Mouse (Mus musculus) erythroblast, adult 5-6 weeks (primary cell): Measurements from ENCODE around the gene Krt78. TPM values are rescaled to one million over a fixed set of nuclear protein-coding genes. Genes with fewer than 3 reads are reported as not detected.

Source experiments
- ATAC-seq: replicated peaks from 2 replicates; pipeline ENCODE4 v1.8.0; 2016; ENCODE audit warnings: moderate number of reproducible peaks, mild to moderate bottlenecking, moderate TSS enrichment, inconsistent platforms; ENCODE audit not compliant: poor library complexity, low FRiP score, severe bottlenecking
- total RNA-seq, 2 experiments: library from RNA; stranded (forward) in 1 of 2; stranded (reverse) in 1 of 2; fragments of 150-400 nt in 1 of 2; fragments of 200-764, 138-1000 nt in 1 of 2; gene quantifications; 2 replicates each; pipeline versions ENCODE4 v1.2.3 to v1.2.4; 2015 to 2017; ENCODE audit warnings: low replicate concordance in 2 of 2

The Krt78 gene
- total RNA-seq, 2 experiments from 2014 or later = not detected

DNA sequence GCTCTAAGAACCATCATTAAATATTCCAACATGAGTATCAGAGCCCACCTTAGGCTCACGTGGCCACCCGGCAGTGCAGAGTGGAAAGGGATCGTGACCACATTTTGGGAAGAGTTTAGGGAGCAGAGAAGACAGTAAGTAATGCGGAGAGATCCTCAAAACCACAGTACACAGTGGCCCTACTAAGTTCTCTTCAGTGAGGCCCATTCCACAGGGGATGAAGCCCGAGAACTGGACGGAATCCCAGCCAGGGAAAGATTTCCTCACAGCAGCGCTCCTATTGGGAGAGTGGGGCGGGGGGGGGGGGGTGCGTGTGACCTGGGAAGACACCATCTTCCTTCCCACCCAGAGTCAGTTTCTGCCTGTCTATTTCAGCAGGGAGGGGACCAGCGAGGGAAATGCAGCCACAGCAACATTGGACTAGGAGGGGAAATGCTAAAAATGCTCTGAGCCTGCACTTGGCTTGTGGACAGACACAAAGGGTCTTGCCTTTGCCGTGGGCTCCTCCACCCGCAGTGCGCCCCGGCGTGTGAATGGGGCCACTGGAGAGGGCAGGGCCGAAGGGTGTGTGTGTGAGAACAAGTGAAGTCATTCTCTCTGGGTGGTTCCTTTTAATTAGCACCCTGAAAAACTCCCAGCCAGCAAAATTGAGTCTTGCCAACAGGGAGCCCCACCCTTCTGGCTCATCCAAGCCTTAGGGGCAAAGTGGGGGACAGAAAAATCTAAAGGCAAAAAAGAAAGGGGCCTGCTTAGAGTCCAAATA lies 20.2 kb upstream of the Krt78 start:
- no peak for ATAC-seq

DNA sequence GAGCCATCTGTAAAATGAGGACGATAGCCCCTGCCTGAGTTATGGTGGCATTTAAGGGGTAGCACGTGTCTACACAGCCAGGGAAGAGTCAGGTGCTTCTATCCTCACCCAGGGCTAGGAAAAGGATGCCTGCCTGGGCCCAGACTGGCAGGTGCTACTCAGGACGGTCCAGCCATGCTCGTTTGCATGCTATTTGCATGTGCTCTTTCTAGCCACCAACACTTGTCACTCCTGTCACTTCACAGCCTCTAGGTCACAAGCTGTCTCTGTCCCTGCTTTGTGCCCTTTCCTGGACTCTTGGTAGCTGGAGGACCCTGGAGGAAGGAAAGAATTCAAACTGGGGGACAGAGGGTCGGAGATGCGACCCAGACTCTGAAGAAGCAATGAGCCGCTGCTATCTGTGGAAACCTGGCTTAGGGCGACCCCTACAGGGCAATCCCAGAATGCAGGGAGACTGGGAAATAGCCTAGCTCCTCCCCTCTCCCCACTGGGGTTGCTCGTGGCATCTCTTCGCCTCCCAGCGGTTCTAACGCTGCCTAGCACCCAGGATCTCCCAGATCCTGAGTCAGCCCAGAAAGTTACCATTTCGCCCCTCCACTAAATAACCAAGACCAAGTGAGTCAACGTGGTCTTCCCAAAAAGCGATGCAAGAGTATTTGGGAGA lies 19.5 kb upstream of the Krt78 start:
- ATAC-seq = peak; percentile 63

- ATAC-seq = no peak
Observed at GRCm38 (mm10) chr15:101970536-101970935, 16.4 kb upstream of the Krt78 start.

DNA sequence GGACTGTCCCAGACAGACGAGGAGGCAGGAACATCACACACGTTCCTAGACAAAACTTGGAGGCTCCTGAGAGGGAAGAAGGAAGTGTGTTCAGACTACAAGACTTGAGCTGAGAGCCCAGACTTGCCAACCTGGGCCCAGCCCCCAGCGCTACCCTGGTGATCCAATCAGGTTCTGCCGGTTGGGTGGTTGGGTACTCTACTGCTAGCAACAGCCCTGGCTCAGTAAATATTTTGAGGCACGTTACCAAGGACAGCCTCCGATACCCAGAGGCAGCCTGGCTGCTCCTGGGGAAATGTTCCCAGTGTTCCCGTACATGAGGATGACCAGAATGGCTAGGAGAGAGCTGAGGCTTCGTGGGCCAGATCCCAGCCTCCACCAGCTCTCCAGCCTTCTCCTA lies 12.7 kb upstream of the Krt78 start:
- ATAC-seq = no peak

DNA sequence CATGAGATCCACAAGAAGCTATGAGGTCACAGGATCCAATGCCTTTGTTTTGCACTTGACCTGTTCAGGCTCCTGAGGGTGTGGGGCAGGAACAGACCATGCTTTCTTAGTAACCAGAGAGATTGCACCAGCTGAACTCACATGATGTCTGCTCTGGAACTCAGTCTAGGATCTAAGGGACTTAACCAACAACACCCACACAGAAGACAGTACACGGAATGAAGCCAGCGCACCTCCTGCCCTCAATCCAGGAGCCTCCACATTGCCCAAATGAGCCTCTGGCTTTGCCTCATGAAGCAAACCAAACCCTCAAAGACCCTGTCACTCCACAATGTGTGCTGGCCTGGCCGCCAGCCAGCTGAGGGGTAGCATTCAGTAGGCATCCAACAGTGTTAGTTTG lies 4.8 kb upstream of the Krt78 start:
- no peak for ATAC-seq

- ATAC-seq = no peak
Observed at GRCm38 (mm10) chr15:101952733-101953474, 1.2 kb downstream of the Krt78 start.

DNA sequence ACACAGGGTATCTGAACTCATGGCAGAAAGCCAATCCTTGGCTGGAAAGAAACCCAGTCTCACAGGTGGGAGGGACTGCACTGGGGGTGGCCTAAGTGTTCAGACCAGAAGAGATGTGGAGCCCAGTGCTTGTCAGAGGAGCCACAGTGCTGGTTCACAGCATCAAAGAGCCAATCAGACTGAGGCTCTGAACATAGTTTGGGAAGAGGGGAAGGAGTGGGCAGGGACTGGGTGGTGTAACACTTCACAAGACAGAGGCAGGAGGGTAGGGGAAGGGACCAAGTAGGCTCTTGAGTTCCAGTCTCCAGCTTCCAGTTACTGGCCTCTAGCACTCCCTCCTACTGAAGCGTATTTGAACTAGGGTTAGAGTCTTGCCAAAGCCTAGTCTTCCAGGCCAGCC lies 8.7 kb downstream of the Krt78 start:
- no peak for ATAC-seq

DNA sequence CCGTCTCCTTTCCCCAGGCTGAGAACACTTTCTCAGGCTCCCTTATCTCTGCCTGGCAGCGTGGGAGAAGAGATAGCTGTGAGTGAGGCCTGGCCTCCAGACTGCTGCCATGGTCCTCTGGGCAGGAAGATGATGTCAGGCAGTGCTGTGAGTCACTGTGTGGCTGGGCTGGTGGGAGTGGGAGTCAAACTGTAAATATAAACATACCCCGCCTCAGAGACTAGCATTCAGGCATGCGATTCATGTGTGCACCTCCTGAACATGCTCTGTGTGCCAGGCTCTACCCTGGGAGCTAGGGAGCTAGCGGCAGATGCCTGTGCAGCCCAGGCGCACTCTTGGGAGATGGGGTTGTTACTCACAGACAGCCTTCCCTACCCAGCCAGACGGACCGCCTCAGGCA lies 12.1 kb downstream of the Krt78 start:
- ATAC-seq = no peak

DNA sequence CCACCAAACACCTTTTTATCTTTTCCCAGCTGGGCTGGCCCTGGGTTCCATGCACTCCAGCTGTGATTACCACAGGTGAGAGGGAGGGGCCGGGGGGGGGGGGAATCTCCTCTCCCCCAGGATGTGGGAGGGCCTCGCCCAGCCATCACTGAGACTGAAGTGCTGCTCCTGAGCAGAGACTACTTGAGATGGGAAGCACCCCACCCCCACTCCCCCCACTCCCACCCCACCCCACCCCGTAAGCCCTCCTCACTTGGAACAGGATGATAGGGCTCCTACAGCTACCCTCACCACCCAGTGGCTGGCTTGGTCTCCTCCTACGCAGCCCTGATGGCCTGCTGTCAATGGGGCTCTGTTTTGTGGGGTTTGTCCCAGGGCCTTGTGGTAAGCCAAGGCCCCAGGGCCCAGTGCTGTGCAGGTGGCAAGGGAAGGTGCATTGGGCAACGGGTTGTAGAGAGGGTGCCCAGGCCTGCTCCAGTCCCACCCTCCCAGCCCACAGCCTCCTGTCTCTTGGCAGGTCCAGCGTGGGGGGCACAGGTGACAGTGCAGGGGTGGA lies 13.7 kb downstream of the Krt78 start, which contains the start of gene Krt79:
Gene Krt79, minus strand, starts transcription at position 51 of the 556 bp plus-strand sequence.
- ATAC-seq = no peak

- no peak for ATAC-seq
Observed at GRCm38 (mm10) chr15:101938600-101939308, 15.3 kb downstream of the Krt78 start.

- no peak for ATAC-seq
Observed at GRCm38 (mm10) chr15:101933024-101933423, 21.1 kb downstream of the Krt78 start.

- no peak for ATAC-seq
Observed at GRCm38 (mm10) chr15:101929666-101930065, 24.4 kb downstream of the Krt78 start.

DNA sequence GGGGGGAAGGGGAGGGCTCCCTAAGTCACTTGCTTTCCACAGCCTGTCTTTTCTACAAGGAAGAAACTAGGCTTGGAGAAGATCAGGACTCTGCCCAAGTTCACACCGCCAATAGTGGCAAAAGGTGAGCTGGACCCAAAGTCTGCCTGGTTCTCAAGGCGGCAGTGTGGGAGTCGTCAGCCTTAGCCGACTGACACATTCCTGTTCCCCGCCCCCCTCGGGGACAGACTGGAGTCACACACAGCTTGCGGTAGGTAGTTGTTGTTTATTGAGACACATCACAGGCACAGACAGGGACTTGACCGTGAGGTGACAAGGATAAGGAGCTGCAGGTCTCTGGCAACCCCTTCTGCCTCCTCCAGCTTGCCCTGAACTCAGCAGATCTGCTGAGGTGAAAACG lies 25.0 kb downstream of the Krt78 start:
- ATAC-seq = no peak

GRCm38 (mm10) chr15:101927340-101928080 lies 26.6 kb downstream of the Krt78 start:
- ATAC-seq = no peak

DNA sequence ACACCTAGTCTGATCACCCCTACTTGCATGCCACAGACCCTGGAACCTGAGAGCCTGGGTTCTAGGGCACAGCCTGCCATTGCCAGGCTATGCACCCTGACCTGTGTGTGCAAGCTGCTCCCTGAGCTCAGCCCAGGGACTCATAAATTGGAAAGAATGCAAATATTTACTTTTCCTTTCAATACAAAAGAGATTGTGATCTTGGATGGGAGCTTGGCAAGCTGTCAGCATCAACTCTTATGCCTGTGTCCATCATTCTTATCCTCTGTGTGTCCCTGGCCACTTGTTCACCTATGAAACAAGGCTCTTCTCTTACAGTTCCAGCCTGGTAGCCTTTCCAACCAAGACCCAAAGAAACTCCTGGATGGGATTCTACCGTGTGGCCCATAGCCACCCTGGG lies 29.0 kb downstream of the Krt78 start:
- ATAC-seq = no peak

DNA sequence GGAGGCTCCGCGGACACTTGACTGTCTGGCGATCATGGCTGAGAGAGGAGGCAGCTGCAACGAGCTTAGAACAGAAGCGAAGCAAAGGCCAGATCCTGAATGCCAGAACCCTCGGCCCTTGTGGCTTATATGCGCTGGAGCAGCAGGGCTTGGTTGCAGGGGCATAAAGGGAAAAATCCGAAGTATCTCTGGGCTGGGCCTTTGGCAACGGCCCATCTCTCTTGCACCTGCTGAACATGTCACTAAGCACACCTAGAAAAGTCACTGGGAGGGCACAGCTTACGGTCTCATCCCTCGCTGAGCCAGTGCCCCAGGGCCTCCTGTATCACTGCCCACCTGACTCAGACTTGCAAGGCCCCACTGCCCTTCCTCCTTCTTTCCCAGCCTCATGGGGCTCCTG lies 29.5 kb downstream of the Krt78 start, which contains the start of gene Krt4:
Gene Krt4, minus strand, starts transcription at position 101 of the 400 bp plus-strand sequence.
- ATAC-seq = no peak

DNA sequence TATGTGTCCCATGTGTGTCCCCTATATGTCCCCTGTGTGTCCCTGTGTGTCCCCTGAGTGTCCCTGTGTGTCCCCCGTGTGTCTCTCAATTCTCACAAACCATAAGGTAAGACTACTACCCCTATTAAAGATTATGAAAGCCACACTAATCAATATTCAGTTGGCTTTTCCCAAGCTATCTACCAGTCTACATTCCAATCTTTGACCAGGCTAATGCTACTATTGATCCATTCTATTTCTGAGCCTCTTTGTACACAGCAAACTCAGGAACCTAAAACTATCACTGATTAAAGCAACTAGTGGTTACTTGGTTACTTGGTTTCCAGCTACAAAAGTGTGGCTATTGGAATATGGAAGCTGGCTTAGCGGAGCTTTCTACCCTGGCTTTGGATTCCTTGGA lies 31.8 kb downstream of the Krt78 start:
- no peak for ATAC-seq

DNA sequence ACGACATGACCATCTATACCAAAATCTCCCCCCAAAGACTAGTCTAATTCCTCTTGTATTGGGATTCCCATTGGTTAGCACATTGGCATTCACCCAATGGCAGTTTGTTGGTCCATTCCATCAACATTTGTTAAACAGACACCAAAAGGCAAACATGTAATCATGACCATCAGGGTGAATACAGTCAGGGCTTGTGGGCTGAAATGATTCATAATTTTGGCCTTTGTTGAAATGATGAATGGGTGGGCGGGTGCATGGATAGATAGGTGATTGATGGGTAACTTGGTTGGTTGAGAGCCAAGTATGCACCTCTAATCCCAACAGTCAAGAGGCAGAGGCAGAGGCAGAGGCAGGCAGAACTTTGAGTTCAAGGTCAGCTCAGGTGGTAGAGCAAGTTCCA lies 38.0 kb downstream of the Krt78 start:
- no peak for ATAC-seq

- ATAC-seq = no peak
Observed at GRCm38 (mm10) chr15:101904849-101905248, 49.2 kb downstream of the Krt78 start.
